Mouse (Mus musculus): ENCODE results near the gene Spopl. TPM values are rescaled to one million over a fixed set of nuclear protein-coding genes. Genes with fewer than 3 reads are reported as not detected.
"Not testable (repeated sequence)": the region's sequence is repeated elsewhere in the genome, so short reads cannot be mapped to it uniquely, and the experiment has no call there.

Gene Spopl
- polyA plus RNA-seq (2015; fragmentation: Nextera tagmentation; extraction: Ambion mirVana), result 12.3 and 12.7 TPM in 2 replicates

GRCm38 (mm10) chr2:23571302-23572156, at the start of gene Spopl:
Spopl (minus strand) TSS chr2:23572106.
- Histone ChIP-seq H3K36me3 (ENCODE audit: insufficient read depth, low read length) (no peaks in the 10 kb centered on the region), H3K4me1 (replicated peaks; ENCODE audit: insufficient read depth, low read length) (peaks cover 7% of the 10 kb centered on the region; the same call in 1 of the 2 replicates), H3K9ac (ENCODE audit: low read depth, low read length) (peak within 1 kb of the TSS; percentile 92), H3K4me2 (ENCODE audit: low read length) (peak within 1 kb of the TSS; percentile 77), H3K4me3 (replicated peaks; ENCODE audit: low read depth, low read length) (peak within 1 kb of the TSS; percentile 93), H3K9me3 (replicated peaks; ENCODE audit: low read length) (no peaks in the 10 kb centered on the region), H3K27me3 (ENCODE audit: insufficient read depth, low read length) (no peaks in the 10 kb centered on the region), H3K27ac (peak within 1 kb of the TSS; percentile 87)
- TF ChIP-seq CTCF (IDR thresholded peaks at IDR 0.05; ENCODE audit: low read depth), result no peak
- WGBS, result 2% methylated on average over 52 of the region's 58 CpGs
- peak; percentile 93 for DNase-seq (ENCODE audit: low spot score)
- peak; percentile 93 for ATAC-seq (replicated peaks; ENCODE audit: low FRiP score, low read depth)

DNA sequence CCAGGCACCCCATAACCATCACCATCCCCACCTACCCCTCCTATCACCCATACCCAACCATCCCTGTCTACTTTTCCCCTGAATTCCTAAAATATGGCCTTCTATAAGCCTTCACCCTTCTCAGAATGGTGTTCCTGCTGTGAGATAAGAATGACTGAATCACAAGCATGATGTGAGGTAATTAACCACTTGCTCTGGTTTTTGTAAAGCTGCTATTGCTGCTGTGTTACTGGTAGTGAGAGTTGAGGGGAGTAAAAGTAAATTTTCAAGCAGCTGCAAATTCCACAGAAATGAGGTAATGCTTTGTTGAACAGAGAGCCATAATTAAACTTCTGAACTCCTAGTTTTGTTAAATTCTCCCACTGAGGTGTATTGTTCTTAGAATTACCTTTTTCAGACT, 48.2 kb upstream of the Spopl start:
- Histone ChIP-seq H3K27ac (no peak overlapping the region), H3K4me2 (ENCODE audit: low read length) (no peak overlapping the region), H3K36me3 (ENCODE audit: insufficient read depth, low read length) (no peaks in the 10 kb centered on the region), H3K9me3 (replicated peaks; ENCODE audit: low read length) (no peaks in the 10 kb centered on the region), H3K4me1 (replicated peaks; ENCODE audit: insufficient read depth, low read length) (no peaks in the 10 kb centered on the region), H3K27me3 (ENCODE audit: insufficient read depth, low read length) (no peaks in the 10 kb centered on the region), H3K9ac (ENCODE audit: low read depth, low read length) (no peak overlapping the region), H3K4me3 (replicated peaks; ENCODE audit: low read depth, low read length) (no peak overlapping the region)
- no peak for ATAC-seq (replicated peaks; ENCODE audit: low FRiP score, low read depth)
- no peak for TF ChIP-seq CTCF (IDR thresholded peaks at IDR 0.05; ENCODE audit: low read depth)
- no peak for DNase-seq (ENCODE audit: low spot score)

DNA sequence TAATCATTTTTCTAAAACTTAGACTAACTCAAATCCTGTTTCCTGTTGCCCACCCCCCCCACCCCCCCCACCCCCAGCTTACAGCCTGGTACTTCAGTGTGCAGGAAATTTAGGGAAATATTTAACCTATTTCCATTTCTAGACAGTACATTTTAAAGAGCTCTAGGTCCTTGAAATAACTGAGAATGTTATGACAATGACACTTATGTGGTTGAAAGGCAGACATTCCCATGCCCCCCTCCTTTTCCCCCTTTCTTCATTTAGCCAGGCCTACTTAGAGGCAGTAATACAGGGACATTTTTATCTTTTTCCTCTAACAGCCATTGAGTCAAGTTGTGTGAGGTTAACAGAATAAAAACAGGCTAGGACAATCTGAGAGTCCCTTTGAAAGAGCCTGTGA, 46.1 kb upstream of the Spopl start:
- Histone ChIP-seq H3K27ac (no peak overlapping the region), H3K27me3 (ENCODE audit: insufficient read depth, low read length) (no peaks in the 10 kb centered on the region), H3K4me2 (ENCODE audit: low read length) (no peak overlapping the region), H3K9ac (ENCODE audit: low read depth, low read length) (no peak overlapping the region), H3K36me3 (ENCODE audit: insufficient read depth, low read length) (no peaks in the 10 kb centered on the region), H3K9me3 (replicated peaks; ENCODE audit: low read length) (no peaks in the 10 kb centered on the region), H3K4me1 (replicated peaks; ENCODE audit: insufficient read depth, low read length) (no peaks in the 10 kb centered on the region), H3K4me3 (replicated peaks; ENCODE audit: low read depth, low read length) (no peak overlapping the region)
- no peak for DNase-seq (ENCODE audit: low spot score)
- TF ChIP-seq CTCF (IDR thresholded peaks at IDR 0.05; ENCODE audit: low read depth), result no peak
- no peak for ATAC-seq (replicated peaks; ENCODE audit: low FRiP score, low read depth)

DNA sequence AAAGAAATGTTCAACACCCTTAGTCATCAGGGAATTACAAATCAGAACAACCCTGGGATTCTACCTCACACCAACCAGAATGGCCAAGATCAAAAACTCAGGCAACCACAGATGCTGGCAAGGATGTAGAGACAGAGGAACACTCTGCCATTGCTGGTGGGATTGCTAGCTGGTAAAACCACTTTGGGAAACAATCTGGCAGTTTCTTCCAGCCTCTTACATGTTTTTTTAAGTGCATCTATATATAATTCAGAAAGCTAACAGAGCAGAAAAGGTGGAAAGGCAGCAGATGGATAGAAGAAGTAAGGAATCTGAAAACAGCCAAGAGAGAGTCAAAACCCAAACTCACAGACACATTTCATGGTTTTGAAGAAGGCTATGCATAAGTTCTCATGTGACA, 33.5 kb upstream of the Spopl start:
- no peaks in the 10 kb centered on the region for H3K9me3 ChIP-seq (replicated peaks; ENCODE audit: low read length)
- DNase-seq (ENCODE audit: low spot score) (no peak), ATAC-seq (replicated peaks; ENCODE audit: low FRiP score, low read depth) (no peak)
- H3K4me1 ChIP-seq (replicated peaks; ENCODE audit: insufficient read depth, low read length), result no peaks in the 10 kb centered on the region
- TF ChIP-seq CTCF (IDR thresholded peaks at IDR 0.05; ENCODE audit: low read depth), result no peak
- H3K27me3 ChIP-seq (ENCODE audit: insufficient read depth, low read length), result no peaks in the 10 kb centered on the region
- H3K36me3 ChIP-seq (ENCODE audit: insufficient read depth, low read length), result no peaks in the 10 kb centered on the region
- H3K4me3 ChIP-seq (replicated peaks; ENCODE audit: low read depth, low read length), result no peak overlapping the region
- H3K9ac ChIP-seq (ENCODE audit: low read depth, low read length), result no peak overlapping the region
- no peak overlapping the region for H3K4me2 ChIP-seq (ENCODE audit: low read length)
- no peak overlapping the region for H3K27ac ChIP-seq

- peak; percentile 24 for TF ChIP-seq CTCF (IDR thresholded peaks at IDR 0.05; ENCODE audit: low read depth)
- no peak for ATAC-seq (replicated peaks; ENCODE audit: low FRiP score, low read depth)
- Histone ChIP-seq H3K4me3 (replicated peaks; ENCODE audit: low read depth, low read length) (no peak overlapping the region), H3K4me1 (replicated peaks; ENCODE audit: insufficient read depth, low read length) (no peaks in the 10 kb centered on the region), H3K27ac (no peak overlapping the region), H3K4me2 (ENCODE audit: low read length) (no peak overlapping the region), H3K9ac (ENCODE audit: low read depth, low read length) (no peak overlapping the region), H3K27me3 (ENCODE audit: insufficient read depth, low read length) (no peaks in the 10 kb centered on the region), H3K36me3 (ENCODE audit: insufficient read depth, low read length) (no peaks in the 10 kb centered on the region), H3K9me3 (replicated peaks; ENCODE audit: low read length) (no peaks in the 10 kb centered on the region)
- DNase-seq (ENCODE audit: low spot score), result no peak
- 39% methylated on average over 2 of the region's 2 CpGs for WGBS
These were observed 16.9 kb upstream of the Spopl start for GRCm38 (mm10) chr2:23588769-23589168.

- not testable (repeated sequence) for H3K9me3 ChIP-seq (replicated peaks; ENCODE audit: low read length); H3K27me3 ChIP-seq (ENCODE audit: insufficient read depth, low read length); H3K36me3 ChIP-seq (ENCODE audit: insufficient read depth, low read length); H3K27ac ChIP-seq; ATAC-seq (replicated peaks; ENCODE audit: low FRiP score, low read depth); H3K4me1 ChIP-seq (replicated peaks; ENCODE audit: insufficient read depth, low read length); DNase-seq (ENCODE audit: low spot score)
- WGBS, result 19% methylated on average over 4 of the region's 4 CpGs
- peak overlapping the region; percentile 92; the same call in 1 of the 2 replicates for H3K9ac ChIP-seq (ENCODE audit: low read depth, low read length)
- H3K4me3 ChIP-seq (replicated peaks; ENCODE audit: low read depth, low read length), result peak overlapping the region; percentile 93
- peak overlapping the region; percentile 77 for H3K4me2 ChIP-seq (ENCODE audit: low read length)
These were observed 239 bp upstream of the Spopl start for GRCm38 (mm10) chr2:23572157-23572532.
